Mouse (Mus musculus): ENCODE results near the gene Tmc2.

GRCm38 (mm10) chr2:130294218-130294935, 99.4 kb downstream of the Tmc2 start:
- TF ChIP-seq CTCF (IDR thresholded peaks at IDR 0.05; ENCODE audit: borderline replicate concordance, control insufficient read depth, extremely low read depth, insufficient read depth, low read length, poor library complexity) (no peak), POLR2A (IDR thresholded peaks at IDR 0.05; ENCODE audit: control insufficient read depth, extremely low read depth, insufficient read depth, low read length, poor library complexity) (no peak)

All from thymus, adult 2 months (tissue).